Mouse (Mus musculus): Measurements from ENCODE around the gene Lztr1. TPM values are rescaled to one million over a fixed set of nuclear protein-coding genes. Genes with fewer than 3 reads are reported as not detected.

The Lztr1 gene
- 141 and 201 TPM in 2 replicates for polyA plus RNA-seq (2012; rRNA removed)

- DNase-seq (ENCODE audit: low read depth), result no peak
Measured at GRCm38 (mm10) chr16:17508546-17509239, at the start of gene Lztr1. TSS of gene Lztr1 (plus strand) at chr16:17508688.

GRCm38 (mm10) chr16:17460254-17460653 is 48.2 kb upstream of the Lztr1 start:
- DNase-seq (ENCODE audit: low read depth), result no peak

DNA sequence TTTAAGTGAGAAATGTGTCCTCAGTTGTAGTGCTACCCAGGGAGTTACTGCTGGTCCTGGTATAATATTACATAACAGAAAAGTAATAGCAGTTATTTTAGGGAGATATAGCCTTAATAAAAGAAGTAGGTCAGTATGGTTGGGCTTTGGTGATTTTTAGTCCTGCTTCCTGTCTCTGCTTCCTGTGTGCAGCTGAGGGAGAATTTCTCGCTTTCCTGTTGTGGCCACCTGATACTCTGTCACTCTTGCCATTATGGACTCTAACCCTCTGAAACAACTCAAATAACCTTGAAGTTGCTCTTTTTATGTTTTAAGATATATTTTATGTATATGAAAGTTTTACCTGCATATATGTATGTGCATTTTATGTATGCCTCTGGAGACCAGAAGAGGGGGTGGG is 46.9 kb upstream of the Lztr1 start:
- DNase-seq (ENCODE audit: low read depth), result no peak

DNA sequence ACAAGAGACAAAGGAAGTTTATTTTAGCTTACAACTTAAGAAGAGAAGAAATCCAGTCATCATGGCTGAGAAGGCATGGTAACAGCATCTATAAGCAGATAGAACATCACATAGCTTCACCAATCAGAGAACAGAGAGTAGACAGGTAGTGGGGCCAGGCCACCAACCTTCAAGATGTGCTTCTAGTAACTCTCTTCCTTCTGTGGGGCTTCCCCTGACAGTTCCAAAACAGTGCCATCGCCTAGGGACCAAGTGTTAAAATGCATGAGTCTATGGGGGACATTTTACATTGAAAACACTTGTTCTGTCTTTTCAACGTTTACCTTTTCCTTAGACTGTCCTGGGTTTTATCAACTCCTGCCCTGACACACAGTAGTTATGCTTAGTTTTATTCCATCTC is 45.3 kb upstream of the Lztr1 start:
- DNase-seq (ENCODE audit: low read depth), result no peak

- DNase-seq (ENCODE audit: low read depth), result no peak
Measured at GRCm38 (mm10) chr16:17466875-17467663, 41.4 kb upstream of the Lztr1 start.

- no peak for DNase-seq (ENCODE audit: low read depth)
Measured at GRCm38 (mm10) chr16:17472498-17472897, 36.0 kb upstream of the Lztr1 start.

DNA sequence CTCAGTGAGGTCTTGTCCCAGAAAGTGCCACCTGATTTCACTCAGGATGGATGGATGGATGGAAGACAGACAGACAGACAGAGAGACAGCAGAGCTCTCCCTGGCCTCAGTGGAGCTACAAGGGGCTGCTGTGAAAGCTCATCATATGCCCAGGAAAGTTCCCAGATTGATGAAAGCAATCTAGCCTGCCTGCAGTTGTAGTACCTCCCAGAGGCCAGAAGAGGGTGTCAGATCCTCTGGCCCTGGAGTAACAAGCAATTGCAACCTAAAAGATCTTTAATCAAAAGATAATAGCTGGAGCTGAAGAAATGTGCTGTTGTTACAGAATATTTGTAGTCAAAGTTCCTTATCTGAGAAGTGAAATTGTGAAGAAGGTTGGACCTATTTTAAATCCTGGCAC is 34.4 kb upstream of the Lztr1 start:
- no peak for DNase-seq (ENCODE audit: low read depth)

GRCm38 (mm10) chr16:17474761-17475160 is 33.7 kb upstream of the Lztr1 start:
- no peak for DNase-seq (ENCODE audit: low read depth)

DNA sequence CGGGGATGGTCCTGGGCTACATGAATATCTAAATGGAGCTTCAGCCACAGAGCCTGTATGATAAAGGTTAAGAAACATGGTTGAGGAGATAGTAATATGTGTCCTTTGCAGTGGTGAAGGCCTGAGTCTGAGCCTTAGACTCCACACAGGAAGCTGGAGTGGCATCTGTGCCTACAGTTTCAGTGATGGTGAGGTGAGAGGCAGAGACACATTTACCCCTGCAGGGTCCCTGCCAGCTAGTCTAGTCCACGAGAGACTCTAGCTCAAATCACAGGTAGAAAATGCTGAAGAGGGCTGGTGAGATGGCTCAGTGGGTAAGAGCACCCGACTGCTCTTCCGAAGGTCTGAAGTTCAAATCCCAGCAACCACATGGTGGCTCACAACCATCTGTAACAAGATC is 33.2 kb upstream of the Lztr1 start:
- DNase-seq (ENCODE audit: low read depth), result no peak

DNA sequence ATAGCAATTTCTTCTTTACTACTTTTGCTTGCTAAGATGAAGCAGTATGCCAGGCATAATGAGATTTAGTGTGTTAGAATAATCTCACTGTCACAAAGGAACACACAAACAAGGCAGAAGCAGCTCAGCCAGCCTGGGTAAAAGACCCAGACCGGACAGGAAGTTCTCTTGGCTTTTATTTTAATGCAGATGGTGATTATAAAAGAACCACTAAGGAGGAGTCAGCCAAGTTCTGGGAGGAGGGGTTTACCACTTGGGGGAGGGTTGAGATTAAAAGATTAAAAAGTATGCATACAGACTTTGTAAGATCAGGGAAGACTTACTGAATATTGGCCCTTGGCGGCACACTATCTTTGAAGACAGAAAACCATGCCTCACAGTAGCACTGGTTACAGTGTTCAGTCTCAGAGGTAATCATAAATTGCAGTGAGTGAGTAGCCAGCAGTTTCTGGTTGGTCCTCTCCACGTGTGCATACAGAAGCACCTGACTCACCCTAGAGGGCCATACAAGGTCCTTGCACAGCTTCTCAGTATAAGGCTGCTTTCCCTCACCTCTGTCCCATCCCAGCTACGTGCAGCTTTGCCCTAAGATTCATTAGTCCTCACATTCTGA is 30.1 kb upstream of the Lztr1 start:
- no peak for DNase-seq (ENCODE audit: low read depth)

DNA sequence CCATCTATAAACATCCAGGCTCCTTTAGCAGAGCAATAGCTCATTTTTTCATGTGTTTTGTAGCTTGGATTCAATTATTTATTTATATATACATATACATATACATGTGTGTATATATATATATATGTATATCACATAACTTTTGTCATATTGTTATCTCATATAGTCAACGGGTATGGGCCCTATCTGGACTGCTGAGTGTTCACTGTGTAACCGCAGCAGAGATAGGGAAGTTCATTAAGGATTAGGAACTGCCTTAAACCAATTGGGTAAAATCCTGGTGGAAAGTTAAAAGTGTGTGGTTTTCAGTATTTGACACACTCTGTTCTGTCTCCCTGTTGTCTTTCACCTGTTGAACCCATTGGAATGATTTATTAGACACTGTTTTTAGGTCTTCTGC is 27.0 kb upstream of the Lztr1 start:
- DNase-seq (ENCODE audit: low read depth), result no peak

DNA sequence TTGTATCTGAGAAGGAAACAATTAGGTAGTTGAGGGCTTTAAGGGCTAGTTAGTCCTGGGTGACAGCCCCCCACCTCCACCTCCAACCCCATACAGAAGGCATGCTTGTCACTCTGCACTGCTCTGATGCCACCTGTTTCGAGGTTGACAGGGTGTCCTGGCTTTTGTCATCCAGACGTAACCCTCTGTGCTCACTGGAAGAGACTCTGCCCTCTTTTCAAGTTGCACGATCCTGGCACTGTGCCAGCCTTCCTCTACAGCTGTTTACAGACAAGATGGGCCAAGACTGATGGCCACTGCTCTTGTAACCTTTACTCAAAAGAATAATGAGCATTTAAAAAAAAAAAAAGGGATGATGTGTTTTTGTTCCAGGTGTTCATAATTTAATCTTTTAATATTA is 22.0 kb upstream of the Lztr1 start:
- DNase-seq (ENCODE audit: low read depth), result no peak

DNA sequence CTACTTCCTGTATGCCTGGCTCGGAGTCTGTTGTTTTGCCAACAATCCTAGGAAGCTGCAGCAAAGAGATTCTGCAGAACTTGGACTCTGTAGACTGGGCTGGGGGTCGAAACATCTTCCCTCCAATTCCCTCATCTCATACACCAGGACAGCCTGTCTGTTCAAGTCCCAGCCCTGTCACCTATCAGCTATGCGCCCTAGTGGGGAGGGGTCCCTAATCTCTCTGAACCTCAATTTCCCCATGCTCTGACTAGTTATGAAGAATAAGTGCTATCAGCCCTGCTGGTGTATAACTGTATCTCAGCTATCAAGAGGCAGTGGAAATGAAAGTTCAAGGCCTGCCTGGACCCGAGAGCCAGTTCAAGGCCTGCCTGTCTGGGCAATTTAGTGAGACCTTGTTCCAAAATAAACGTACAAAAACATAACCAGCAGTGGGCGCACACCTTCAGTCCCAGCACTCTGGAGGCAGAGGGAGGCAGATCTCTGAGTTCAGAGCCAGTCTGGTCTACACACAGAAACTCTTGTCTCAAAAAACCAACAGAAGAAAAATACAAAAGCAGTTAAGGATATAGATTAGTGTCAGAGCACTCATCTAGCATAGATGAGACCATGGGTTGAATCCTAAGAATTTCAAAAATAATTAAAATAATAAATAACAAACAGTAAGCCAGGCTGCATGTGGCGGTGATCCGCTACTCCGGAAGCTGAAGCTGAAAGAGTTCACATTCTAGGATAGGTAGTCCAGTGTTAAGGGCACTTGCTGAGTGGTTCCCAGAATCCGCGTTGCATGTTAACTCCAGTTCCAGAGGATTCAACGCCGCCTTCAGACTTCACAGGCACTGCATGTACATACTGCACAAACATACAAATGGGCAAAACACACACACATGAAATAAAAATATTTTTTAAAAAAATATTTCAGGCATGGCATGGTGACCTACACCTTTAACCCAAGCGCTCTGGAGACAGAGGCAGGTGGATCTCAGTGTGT is 19.7 kb upstream of the Lztr1 start:
- DNase-seq (ENCODE audit: low read depth), result no peak

GRCm38 (mm10) chr16:17489469-17490111 is 18.9 kb upstream of the Lztr1 start, which contains the start of gene Aifm3:
TSS of gene Aifm3 (plus strand) at chr16:17489611.
- no peak for DNase-seq (ENCODE audit: low read depth)

GRCm38 (mm10) chr16:17491154-17491553 is 17.3 kb upstream of the Lztr1 start:
- no peak for DNase-seq (ENCODE audit: low read depth)

DNA sequence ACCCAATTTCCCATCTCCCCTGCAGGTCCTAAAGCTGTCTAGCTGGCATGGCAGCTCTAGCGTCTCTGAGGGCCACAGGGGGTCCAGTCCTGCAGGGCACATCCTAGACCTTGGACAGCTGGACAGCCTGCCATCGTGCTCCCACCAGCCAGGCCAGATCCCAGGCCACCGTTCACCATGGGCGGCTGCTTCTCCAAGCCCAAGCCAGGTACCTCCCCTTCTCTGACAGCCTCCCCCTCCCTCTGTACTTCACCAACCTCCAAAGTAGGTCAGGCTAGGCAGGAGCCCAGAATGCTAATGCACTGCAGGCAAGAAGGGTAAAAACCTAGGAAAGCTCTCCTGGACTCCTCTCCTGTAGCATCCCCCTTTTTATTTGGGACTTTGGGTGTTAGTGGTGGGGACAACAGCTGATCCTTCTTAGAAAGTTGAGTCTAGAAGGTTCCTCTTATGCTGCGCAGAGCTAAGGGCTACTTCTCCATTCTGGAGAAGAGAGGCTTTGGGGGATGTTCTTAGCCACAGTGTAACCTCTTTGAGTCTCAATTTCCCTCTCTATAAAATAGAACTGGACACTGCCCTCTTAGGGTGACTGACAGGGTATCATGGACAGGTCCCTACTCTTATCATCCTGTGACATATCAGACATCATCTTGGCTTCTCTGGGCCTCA is 16.5 kb upstream of the Lztr1 start:
- no peak for DNase-seq (ENCODE audit: low read depth)

DNA sequence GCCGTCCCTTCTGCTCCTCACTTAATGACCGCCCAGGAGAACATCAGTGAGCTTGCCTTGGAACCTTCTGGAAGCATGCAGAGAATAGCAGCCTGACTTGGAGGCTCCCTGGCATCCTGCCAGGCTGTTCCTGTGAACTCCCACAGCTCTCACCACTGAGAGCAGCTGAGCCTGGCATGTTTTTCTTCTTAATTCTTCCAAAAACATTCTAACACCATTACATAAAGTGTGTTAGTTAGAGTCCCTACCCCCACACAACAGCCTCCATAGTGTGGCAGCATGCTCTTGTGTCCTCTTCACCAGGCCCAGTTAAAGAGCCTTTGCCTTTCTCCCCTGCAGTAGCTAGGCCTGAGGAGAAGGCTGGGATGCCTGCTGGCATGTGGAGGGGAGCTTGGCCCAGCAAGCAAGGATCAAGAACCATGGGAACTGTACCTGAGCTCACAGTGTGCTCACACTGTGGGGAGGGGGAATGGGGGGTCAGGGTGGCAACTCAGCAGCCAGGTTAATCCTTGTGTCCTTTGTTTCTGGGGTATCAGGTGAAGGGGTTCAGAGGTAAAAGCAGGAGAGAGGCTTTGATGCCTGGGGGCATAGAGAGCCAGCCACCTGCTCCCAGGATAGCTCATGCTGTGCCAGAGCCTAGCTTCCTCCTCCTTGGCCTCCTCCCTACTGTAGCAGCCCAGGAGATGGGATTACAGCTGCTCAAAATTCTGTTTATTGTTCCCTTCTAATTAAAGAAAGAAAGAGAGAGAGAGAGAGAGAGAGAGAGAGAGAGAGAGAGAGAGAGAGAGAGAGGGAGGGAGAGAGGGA is 11.8 kb upstream of the Lztr1 start:
- DNase-seq (ENCODE audit: low read depth), result no peak

DNA sequence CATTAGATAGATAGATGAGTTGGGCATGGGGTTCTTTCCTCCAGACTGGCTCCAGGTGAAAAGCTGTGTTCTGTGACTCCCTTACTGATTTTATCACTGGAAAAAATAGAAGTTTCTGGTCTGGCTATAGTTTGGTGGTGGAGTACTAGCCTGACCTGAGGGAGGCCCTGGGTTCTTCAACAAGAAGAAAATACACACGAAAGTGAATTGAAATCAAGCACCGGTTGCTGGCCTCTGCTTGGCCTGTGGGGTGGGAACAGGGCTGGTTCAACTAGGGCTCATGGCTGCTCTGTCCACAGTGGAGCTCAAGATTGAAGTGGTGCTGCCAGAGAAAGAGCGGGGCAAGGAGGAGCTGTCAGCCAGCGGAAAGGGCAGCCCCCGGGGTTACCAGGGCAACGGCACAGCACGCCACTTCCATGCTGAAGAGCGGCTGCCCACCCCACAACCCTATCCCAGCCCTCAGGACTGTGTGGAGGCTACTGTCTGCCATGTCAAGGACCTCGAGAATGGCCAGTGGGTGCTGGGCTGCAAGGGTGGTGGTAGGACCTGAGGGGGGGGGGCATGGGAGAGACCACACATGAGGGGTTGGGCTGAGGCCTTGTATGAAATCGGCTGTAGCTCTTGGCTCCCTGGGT is 9.1 kb upstream of the Lztr1 start:
- DNase-seq (ENCODE audit: low read depth), result no peak

DNA sequence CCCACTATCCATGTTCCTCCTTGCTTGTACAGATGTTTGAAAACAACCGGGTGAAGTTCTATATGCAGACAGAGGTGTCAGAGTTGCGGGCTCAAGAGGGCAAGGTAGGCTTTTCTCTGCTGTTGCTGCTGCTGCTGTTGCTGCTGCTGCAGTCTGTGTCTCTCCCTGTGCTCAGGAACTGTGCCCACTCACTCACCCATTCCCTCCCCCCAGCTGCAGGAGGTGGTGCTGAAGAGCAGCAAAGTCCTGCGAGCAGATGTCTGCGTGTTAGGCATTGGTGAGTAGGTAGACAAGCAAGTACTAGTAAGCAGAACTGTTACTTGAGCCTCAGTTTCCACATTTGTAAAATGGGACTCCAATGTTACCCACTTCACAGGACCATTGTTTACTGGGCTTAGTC is 5.8 kb upstream of the Lztr1 start:
- no peak for DNase-seq (ENCODE audit: low read depth)

All from gonadal fat pad, adult 2 months (tissue).